Mouse (Mus musculus) embryonic fibroblast, embryonic 13.5 days (primary cell): ENCODE measurements at regions not wholly inside any gene's neighbourhood (a gene's known extent, or its start where the extent isn't known, plus 50 kb on each side); places are given as distances from the start of the nearest gene placed in this dataset.
"Not testable (repeated sequence)": the region's sequence is repeated elsewhere in the genome, so short reads cannot be mapped to it uniquely, and the experiment has no call there.

Source experiments
- H3K27ac ChIP-seq: 2 replicates; pipeline ENCODE4 v1.5.1; 2012; ENCODE audit warnings: low read length, control low read depth, inconsistent platforms; ENCODE audit not compliant: insufficient read depth
- H3K4me1 ChIP-seq: 2 replicates; pipeline ENCODE4 v1.6.1; 2011; ENCODE audit warnings: low read length; ENCODE audit not compliant: control insufficient read depth, insufficient read depth
- H3K4me3 ChIP-seq: 2 replicates; pipeline ENCODE4 v1.5.1; 2011; ENCODE audit warnings: mild to moderate bottlenecking, control low read depth, low read length; ENCODE audit not compliant: insufficient read depth
- CTCF ChIP-seq: IDR thresholded peaks from 2 replicates; pipeline ENCODE4 v1.5.1; 2011; ENCODE audit warnings: mild to moderate bottlenecking, control low read depth, low read length, moderate library complexity, borderline replicate concordance; ENCODE audit not compliant: insufficient read depth
- POLR2A ChIP-seq: IDR thresholded peaks from 2 replicates; pipeline ENCODE4 v1.6.1; 2011; ENCODE audit warnings: low read depth, mild to moderate bottlenecking, control low read depth, low read length, moderate library complexity

DNA sequence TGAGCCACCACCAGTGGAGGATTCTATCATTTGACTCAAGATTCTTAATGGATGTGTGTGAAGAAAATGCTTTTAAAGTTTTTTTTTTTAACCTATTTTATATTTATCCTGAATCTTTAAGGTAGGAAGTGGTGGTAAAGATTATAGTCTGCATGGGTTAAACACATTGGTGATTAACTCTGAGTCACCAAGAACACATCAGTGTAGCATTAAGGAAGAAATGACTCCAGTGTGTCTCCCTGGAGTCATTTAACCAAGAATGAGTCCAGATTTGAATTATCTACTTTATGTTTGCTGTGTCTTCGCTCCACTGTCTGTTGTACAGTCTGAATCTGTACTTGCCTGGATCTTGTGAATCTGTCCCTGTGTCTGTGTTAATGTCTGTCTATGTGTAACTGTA lies 132.2 kb downstream of the Kcnrg start:
- H3K4me1 ChIP-seq = peaks cover 17% of the 10 kb centered on the region; the same call in 1 of the 2 replicates
- H3K4me3 ChIP-seq = no peak overlapping the region
- H3K27ac ChIP-seq = peak overlapping the region; percentile 78
- no peak for TF ChIP-seq CTCF
- no peak for TF ChIP-seq POLR2A

DNA sequence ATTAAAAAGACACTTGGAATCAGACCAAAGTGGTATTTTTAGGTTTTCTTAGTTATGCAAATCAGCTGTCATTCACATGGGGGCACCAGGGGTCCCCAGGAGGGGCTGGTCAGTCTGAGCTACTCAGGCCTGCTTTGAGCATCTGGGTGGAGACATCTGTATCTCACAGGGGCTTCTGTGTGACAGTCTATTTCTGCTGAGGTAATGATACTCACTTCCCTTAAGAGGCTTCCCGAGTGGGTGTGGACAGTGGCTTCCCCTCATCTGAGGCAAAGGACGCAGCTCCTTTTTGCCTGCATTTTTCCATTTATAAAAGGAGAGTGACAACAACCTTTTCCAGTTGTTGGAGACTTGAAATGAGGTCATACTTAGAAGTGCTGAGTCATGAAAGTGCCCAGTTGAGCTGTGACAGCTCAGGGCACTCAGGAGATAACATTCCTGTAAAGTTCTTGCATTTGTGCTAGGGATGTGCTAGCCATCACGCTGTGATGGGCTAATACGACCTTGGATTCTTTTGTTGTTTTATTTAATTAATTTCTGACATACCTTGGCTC lies 136.7 kb downstream of the Kcnrg start:
- Histone ChIP-seq H3K4me1 (peaks cover 4% of the 10 kb centered on the region; the same call in 1 of the 2 replicates), H3K4me3 (no peak overlapping the region), H3K27ac (no peak overlapping the region)
- no peak for TF ChIP-seq POLR2A
- no peak for TF ChIP-seq CTCF

DNA sequence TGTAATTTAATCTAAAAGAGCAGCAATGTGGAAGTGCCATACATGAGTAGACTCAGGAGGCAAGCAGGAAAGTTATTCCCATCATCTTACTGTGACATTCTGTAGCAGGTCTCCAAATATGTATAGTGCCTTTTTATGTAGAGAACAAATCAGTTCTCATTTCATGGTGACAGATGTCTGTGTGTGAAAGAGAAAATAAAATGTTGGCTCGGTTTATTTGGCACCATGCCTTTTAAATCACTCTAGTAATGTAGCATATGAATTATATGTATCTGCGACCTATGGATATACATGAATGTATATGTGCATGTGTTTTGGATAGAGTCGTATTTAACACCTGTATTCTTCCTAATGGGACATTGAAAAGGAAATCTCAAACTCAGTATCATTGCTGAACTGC lies 146.2 kb downstream of the Kcnrg start:
- H3K4me3 ChIP-seq = no peak overlapping the region
- peaks cover 4% of the 10 kb centered on the region; the same call in 1 of the 2 replicates for H3K4me1 ChIP-seq
- H3K27ac ChIP-seq = no peak overlapping the region
- TF ChIP-seq CTCF (no peak), POLR2A (no peak)

DNA sequence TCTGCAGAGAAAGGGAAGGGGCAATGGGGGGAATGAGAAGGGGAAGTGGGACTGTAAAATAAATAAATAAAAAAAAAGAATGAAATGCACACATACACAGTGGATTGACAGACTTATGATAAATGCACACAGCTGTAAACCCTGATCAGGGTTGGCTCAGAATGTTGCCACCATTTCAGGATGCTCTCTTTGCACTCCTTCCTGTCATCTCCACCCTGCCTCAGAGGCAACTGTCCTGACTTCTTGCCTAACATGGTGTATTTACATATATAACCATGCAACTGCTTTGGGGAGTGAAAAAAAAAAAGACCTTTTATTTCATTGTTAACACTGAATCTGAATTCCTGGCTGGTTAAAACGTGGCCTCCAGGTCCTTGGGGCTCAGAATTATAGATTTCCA lies 149.4 kb downstream of the Kcnrg start:
- TF ChIP-seq CTCF = no peak
- TF ChIP-seq POLR2A = no peak
- Histone ChIP-seq H3K4me3 (no peak overlapping the region), H3K27ac (peak overlapping the region; percentile 82), H3K4me1 (peaks cover 4% of the 10 kb centered on the region; the same call in 1 of the 2 replicates)

DNA sequence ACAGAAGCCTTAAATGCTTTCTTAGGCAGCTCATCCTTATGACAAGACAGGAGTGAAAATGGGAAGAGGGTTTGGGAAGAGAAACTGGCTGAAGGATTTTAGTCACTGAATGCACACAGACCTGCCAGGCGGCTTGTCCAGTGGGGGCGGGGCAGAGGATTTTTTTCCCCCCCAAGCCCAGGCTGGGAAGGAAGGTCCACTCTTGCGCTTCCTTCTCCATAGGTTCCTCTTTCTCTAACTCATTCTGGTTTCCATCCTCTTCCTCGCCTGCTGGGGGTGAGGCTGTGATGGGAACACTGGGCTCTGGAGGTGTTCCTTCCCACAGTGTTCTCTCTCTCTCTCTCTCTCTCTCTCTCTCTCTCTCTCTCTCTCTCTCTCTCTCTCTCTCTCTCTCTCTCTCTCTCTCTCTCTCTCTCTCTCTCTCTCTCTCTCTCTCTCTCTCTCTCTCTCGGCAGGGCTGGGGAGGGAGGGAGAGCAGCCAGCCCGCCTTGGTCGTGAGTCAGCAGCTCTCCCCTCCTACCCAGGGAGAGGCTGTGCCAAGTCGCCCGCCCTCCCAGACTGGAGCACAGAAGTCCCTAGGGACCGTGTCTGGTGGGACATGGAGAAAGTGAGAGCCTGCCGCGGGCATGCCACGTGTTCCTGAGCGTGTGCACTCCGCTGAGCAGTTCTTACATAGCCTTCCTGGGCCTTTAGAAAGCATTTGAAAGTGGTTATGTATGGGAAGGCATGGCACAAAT lies 150.0 kb downstream of the Kcnrg start:
- H3K27ac ChIP-seq = peak overlapping the region; percentile 82
- peaks cover 4% of the 10 kb centered on the region; the same call in 1 of the 2 replicates for H3K4me1 ChIP-seq
- H3K4me3 ChIP-seq = no peak overlapping the region
- TF ChIP-seq CTCF = no peak
- TF ChIP-seq POLR2A = no peak

DNA sequence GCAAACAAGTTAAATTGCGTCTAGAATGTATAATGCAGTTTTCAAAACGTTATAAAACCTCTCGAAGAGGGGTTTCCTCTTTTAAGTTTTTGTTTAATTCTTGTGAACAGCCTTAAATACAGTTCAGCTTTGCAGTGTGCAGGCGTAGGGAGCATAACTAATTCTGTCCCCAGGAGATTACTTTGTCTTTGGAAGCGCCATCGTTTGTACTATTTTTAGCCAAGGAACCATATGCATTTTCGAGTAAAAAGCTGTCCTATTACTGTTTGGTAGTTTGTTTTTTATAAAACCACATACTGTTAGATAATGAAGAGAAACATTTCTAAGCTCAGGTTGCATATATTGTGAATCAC lies 150.5 kb downstream of the Kcnrg start:
- TF ChIP-seq CTCF (no peak), POLR2A (no peak)
- Histone ChIP-seq H3K4me1 (peaks cover 4% of the 10 kb centered on the region; the same call in 1 of the 2 replicates), H3K27ac (peak overlapping the region; percentile 82), H3K4me3 (no peak overlapping the region)

DNA sequence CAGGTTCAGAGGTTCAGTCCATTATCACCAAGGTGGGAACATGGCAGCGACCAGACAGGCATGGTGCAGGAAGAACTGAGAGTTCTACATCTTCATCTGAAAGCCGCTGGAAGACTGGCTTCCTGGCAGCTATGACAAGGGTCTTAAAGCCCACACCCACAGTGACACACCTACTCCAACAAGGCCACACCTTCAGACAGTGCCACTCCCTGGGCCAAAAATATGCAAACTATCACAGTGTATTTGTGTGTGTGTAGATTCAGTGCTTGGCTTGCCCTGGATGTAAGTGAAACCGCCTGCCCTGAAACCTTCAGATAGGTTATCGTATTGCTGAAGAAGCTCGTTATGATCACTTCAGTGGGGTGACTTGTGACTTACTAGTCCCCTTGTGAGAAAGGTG lies 151.3 kb downstream of the Kcnrg start:
- Histone ChIP-seq H3K4me3 (no peak overlapping the region), H3K4me1 (peaks cover 4% of the 10 kb centered on the region; the same call in 1 of the 2 replicates), H3K27ac (no peak overlapping the region)
- TF ChIP-seq POLR2A (no peak), CTCF (no peak)

DNA sequence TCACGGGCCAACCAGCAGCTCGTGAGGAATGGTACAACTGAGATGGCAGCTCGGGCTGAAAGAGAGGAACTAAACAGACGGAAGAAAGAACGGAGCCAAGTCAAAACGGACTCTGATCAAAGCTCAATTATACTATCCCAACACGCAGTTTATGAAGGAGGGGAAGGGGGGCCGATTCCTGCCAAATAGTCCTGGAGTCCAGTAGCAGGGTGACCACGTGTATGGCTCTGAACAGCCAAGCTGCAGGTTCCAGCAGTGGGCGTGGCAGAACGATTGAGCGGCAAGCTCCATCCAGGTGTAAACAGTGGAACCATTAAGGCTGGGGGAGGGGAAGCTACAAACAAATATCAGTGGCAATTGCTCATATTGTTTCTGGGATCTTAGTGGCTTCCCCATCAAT lies 152.9 kb downstream of the Kcnrg start:
- H3K4me1 ChIP-seq, H3K27ac ChIP-seq, H3K4me3 ChIP-seq: not testable (repeated sequence)

DNA sequence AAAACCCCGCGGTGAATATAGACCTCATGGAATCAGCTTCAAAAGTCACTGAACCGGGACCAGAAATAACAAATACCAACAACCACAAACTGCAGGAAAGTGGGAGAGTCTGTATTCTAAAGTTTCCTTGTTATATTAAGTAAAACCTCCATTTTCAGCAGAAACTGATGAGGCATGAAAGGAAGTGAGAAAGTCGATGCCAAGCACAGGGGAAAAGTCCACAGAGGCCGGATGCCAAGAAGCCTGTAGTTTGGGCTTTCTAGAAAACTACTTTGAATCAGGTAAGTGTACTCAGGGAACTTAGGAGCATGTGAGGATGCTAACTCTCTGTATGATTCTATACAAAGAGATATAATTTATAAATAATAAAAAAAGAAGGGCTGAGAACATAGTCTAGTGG lies 154.8 kb downstream of the Kcnrg start:
- H3K4me3 ChIP-seq = no peak overlapping the region
- H3K27ac ChIP-seq = no peak overlapping the region
- H3K4me1 ChIP-seq = 0 out of 2 replicates have a peak, but pooled peaks cover 1% of the 10 kb centered on the region
- TF ChIP-seq POLR2A (no peak), CTCF (no peak)

DNA sequence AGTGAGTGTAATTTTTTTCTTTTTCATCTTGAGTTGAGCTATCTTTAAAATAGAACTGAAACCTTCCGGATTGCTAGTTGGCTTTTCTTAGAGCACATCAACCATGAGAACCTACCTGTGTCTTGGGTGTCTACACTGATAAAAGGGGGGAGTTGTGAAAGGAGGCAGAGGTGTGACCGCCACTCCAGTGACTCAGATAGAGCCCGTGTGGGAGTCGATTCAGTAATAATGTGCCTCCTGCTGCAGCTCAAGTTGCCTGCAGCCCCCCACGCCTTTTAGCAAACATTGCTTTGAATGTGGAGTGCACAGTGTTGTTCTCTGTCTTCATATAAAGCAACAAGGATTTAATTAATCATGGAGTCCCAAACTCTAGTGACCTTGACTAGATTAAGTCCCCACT lies 162.6 kb downstream of the Kcnrg start:
- H3K27ac ChIP-seq = no peak overlapping the region
- H3K4me1 ChIP-seq = no peaks in the 10 kb centered on the region
- no peak overlapping the region for H3K4me3 ChIP-seq
- TF ChIP-seq CTCF = no peak
- TF ChIP-seq POLR2A = no peak
